Comparison of ENCODE assay signal across 14 mouse cellular contexts in genomic region chr11:98584629-98585177, GRCm38 (mm10). TPM values are rescaled to one million over a fixed set of nuclear protein-coding genes. Genes with fewer than 3 reads are reported as not detected.
DNase-seq lines count a peak whose midpoint lies in the region; ATAC-seq and TF ChIP-seq lines count a peak whose summit lies in the region.
"Had no signal": no experiment of that assay in that cellular context is flagged by ENCODE, and none has a peak within 500 bp of the region (broad histone marks: within the 10 kb centered on the region; RNA-seq: fewer than 3 reads in every experiment).

No protein-coding gene starts in this region.

- H3K4me2 ChIP-seq in kidney, embryonic 15.5 days, result 0 out of 2 replicates have a peak overlapping the region, but pooled peaks have one; percentile 80

- H3K36me3 ChIP-seq in erythroblast, embryonic 14.5 days (ENCODE audit: control insufficient read depth), result peaks cover 63% of the 10 kb centered on the region
- H3K36me3 ChIP-seq in kidney, embryonic 15.5 days, result peaks cover 32% of the 10 kb centered on the region
- H3K36me3 ChIP-seq in liver, adult 2 months (ENCODE audit: control insufficient read depth, insufficient read depth, low read length), result peaks cover 11% of the 10 kb centered on the region; the same call in 1 of the 2 replicates

- no peak overlapping the region for H3K27ac ChIP-seq in kidney, embryonic 15.5 days
- H3K27ac ChIP-seq in liver, adult 2 months (replicated peaks; ENCODE audit: insufficient read depth, low read depth, low read length), result peak overlapping the region; percentile 75

- peaks cover 16% of the 10 kb centered on the region for H3K79me2 ChIP-seq in liver, adult 2 months (ENCODE audit: control insufficient read depth, insufficient read depth, low read length)

- ATAC-seq in erythroblast, adult 5-6 weeks (replicated peaks; ENCODE audit: low FRiP score, poor library complexity, severe bottlenecking), result no peak
- ATAC-seq in kidney, embryonic 15.5 days (replicated peaks; ENCODE audit: low FRiP score), result no peak

- no peak for TF ChIP-seq CTCF in liver, adult 2 months (IDR thresholded peaks at IDR 0.05; ENCODE audit: low read depth, low read length)

- H3K9me3 ChIP-seq in erythroblast, embryonic 14.5 days (ENCODE audit: control insufficient read depth, low read length), result no peaks in the 10 kb centered on the region
- H3K9me3 ChIP-seq in kidney, embryonic 15.5 days (replicated peaks), result no peaks in the 10 kb centered on the region

- no peak overlapping the region; the same call in 1 of the 2 replicates for H3K9ac ChIP-seq in kidney, embryonic 15.5 days
- peak overlapping the region; percentile 27 for H3K9ac ChIP-seq in liver, adult 2 months (ENCODE audit: low read depth, low read length)

- H3K27me3 ChIP-seq in erythroblast, embryonic 14.5 days (ENCODE audit: control insufficient read depth), result no peaks in the 10 kb centered on the region
- no peaks in the 10 kb centered on the region for H3K27me3 ChIP-seq in kidney, embryonic 15.5 days
- no peaks in the 10 kb centered on the region for H3K27me3 ChIP-seq in liver, adult 2 months (ENCODE audit: control insufficient read depth, insufficient read depth, low read length)

- DNase-seq in kidney, postnatal 14 days, result no peak
- peak; percentile 51 for DNase-seq in adipocyte (ENCODE audit: low spot score)
- DNase-seq in liver, adult 2 months (ENCODE audit: extremely low read depth, low read depth, low spot score), result peak; percentile 55
- DNase-seq in cerebellum, adult 9-11 months, result no peak
- no peak for DNase-seq in yolk sac, embryonic 10.5 days (ENCODE audit: low spot score)
- DNase-seq: cerebellum, postnatal 36 days; kidney, adult 18-20 months; lung, postnatal 36 days; thymus, postnatal 14 days had no signal

- H3K4me3 ChIP-seq in erythroblast, embryonic 14.5 days (replicated peaks), result peak overlapping the region; percentile 79
- no peak overlapping the region for H3K4me3 ChIP-seq in kidney, embryonic 15.5 days (replicated peaks)
- no peak overlapping the region for H3K4me3 ChIP-seq in liver, adult 2 months (ENCODE audit: insufficient read depth, low read depth, low read length)

- WGBS in kidney, embryonic 15.5 days, result 92% methylated on average over 6 of the region's 6 CpGs
- WGBS in liver, adult 2 months, result 70% methylated on average over 6 of the region's 6 CpGs

- TF ChIP-seq POLR2A in liver, adult 2 months (IDR thresholded peaks at IDR 0.05; ENCODE audit: extremely low read depth, insufficient read depth, low read length), result no peak

- peaks cover 95% of the 10 kb centered on the region for H3K4me1 ChIP-seq in erythroblast, embryonic 14.5 days (ENCODE audit: control insufficient read depth)
- H3K4me1 ChIP-seq in kidney, embryonic 15.5 days, result peaks cover 46% of the 10 kb centered on the region
- H3K4me1 ChIP-seq in liver, adult 2 months (ENCODE audit: control insufficient read depth, insufficient read depth, low read length), result peaks cover 52% of the 10 kb centered on the region

RNA-seq across cellular contexts. Expression of gene Ormdl3, which starts 2.5 kb away (rescaled TPM):
- 13.5 and 13.6 TPM in 2 replicates for polyA plus RNA-seq in erythroblast, embryonic 14.5 days (2012)
- 20.5 and 31.9 TPM in 2 replicates for total RNA-seq in erythroblast, adult 5-6 weeks (2015; ENCODE audit: low replicate concordance)
- 37.9 and 51.6 TPM in 2 replicates for total RNA-seq in erythroblast, adult 5-6 weeks (2017; ENCODE audit: low replicate concordance)
- polyA plus RNA-seq in kidney, embryonic 15.5 days (2015; fragmentation: Nextera tagmentation; extraction: Ambion mirVana), result 59.4 and 61.1 TPM in 2 replicates
- 48.3 and 62.0 TPM in 2 replicates for total RNA-seq in liver, adult 2 months (2014; rRNA removed)
- polyA plus RNA-seq in liver, adult 2 months (2012; rRNA removed), result 119 and 166 TPM in 2 replicates

RNA-seq across cellular contexts. Expression of gene Lrrc3c, which starts 13.4 kb away (rescaled TPM):
- polyA plus RNA-seq in erythroblast, embryonic 14.5 days (2012), result not detected in 2 replicates
- not detected in 2 replicates for total RNA-seq in erythroblast, adult 5-6 weeks (2015; ENCODE audit: low replicate concordance)
- not detected in 2 replicates for total RNA-seq in erythroblast, adult 5-6 weeks (2017; ENCODE audit: low replicate concordance)
- not detected in 2 replicates for polyA plus RNA-seq in kidney, embryonic 15.5 days (2015; fragmentation: Nextera tagmentation; extraction: Ambion mirVana)
- not detected in 2 replicates for total RNA-seq in liver, adult 2 months (2014; rRNA removed)
- polyA plus RNA-seq in liver, adult 2 months (2012; rRNA removed), result not detected in 2 replicates
- total RNA-seq: left cerebral cortex, postnatal 10 days had no signal
- polyA plus RNA-seq: heart, embryonic 16.5 days had no signal

RNA-seq across cellular contexts. Expression of gene Zpbp2, which starts 33.8 kb away (rescaled TPM):
- 0.08 and 0.09 TPM in 2 replicates for polyA plus RNA-seq in erythroblast, embryonic 14.5 days (2012)
- not detected in 2 replicates for total RNA-seq in erythroblast, adult 5-6 weeks (2015; ENCODE audit: low replicate concordance)
- 4.6 TPM in 1 of 2 replicates, not detected in the other for total RNA-seq in erythroblast, adult 5-6 weeks (2017; ENCODE audit: low replicate concordance)
- polyA plus RNA-seq in kidney, embryonic 15.5 days (2015; fragmentation: Nextera tagmentation; extraction: Ambion mirVana), result 0.12 and 0.27 TPM in 2 replicates
- total RNA-seq in liver, adult 2 months (2014; rRNA removed), result 0.28 and 0.94 TPM in 2 replicates
- 0.09 TPM in 1 of 2 replicates, not detected in the other for polyA plus RNA-seq in liver, adult 2 months (2012; rRNA removed)
- total RNA-seq: left cerebral cortex, postnatal 10 days had no signal

RNA-seq across cellular contexts. Expression of gene Ikzf3, which starts 38.9 kb away (rescaled TPM):
- not detected in 2 replicates for polyA plus RNA-seq in erythroblast, embryonic 14.5 days (2012)
- total RNA-seq in erythroblast, adult 5-6 weeks (2015; ENCODE audit: low replicate concordance), result 2.7 and 3.1 TPM in 2 replicates
- total RNA-seq in erythroblast, adult 5-6 weeks (2017; ENCODE audit: low replicate concordance), result 1.4 and 2.6 TPM in 2 replicates
- polyA plus RNA-seq in kidney, embryonic 15.5 days (2015; fragmentation: Nextera tagmentation; extraction: Ambion mirVana), result 0.43 and 0.44 TPM in 2 replicates
- 0.37 and 0.60 TPM in 2 replicates for total RNA-seq in liver, adult 2 months (2014; rRNA removed)
- polyA plus RNA-seq in liver, adult 2 months (2012; rRNA removed), result 0.82 and 1.1 TPM in 2 replicates

RNA-seq across cellular contexts. Expression of gene Gm12355, which starts 40.8 kb away (rescaled TPM):
- polyA plus RNA-seq in erythroblast, embryonic 14.5 days (2012), result not detected in 2 replicates
- 1.0 and 2.5 TPM in 2 replicates for total RNA-seq in erythroblast, adult 5-6 weeks (2015; ENCODE audit: low replicate concordance)
- 0.60 and 1.1 TPM in 2 replicates for total RNA-seq in erythroblast, adult 5-6 weeks (2017; ENCODE audit: low replicate concordance)
- polyA plus RNA-seq in kidney, embryonic 15.5 days (2015; fragmentation: Nextera tagmentation; extraction: Ambion mirVana), result 1.1 and 1.5 TPM in 2 replicates
- total RNA-seq in liver, adult 2 months (2014; rRNA removed), result not detected in 2 replicates
- not detected in 2 replicates for polyA plus RNA-seq in liver, adult 2 months (2012; rRNA removed)

Comparison
In these comparisons a context has a peak if more than half of its experiments do, and no peak if none do; other contexts are left out.
1. DNase-seq: peak in adipocyte (single experiment) and liver, adult 2 months (single experiment); none in kidney, postnatal 14 days (single experiment), cerebellum, adult 9-11 months (single experiment) and yolk sac, embryonic 10.5 days (single experiment).